Mouse (Mus musculus): ENCODE measurements at regions not wholly inside any gene's neighbourhood (a gene's known extent, or its start where the extent isn't known, plus 50 kb on each side); places are given as distances from the start of the nearest gene placed in this dataset.

GRCm38 (mm10) chr8:89444466-89444865 lies 400.5 kb upstream of the Sall1 start:
- TF ChIP-seq POLR2A (IDR thresholded peaks at IDR 0.05; ENCODE audit: low read depth, low read length), result no peak
- TF ChIP-seq CTCF (IDR thresholded peaks at IDR 0.05; ENCODE audit: extremely low read depth, insufficient read length, insufficient replicate concordance, low read depth, low read length), result no peak

Data from small intestine, adult 2 months (tissue).